8 mouse cellular contexts compared by ENCODE assay signal in the genomic region with DNA sequence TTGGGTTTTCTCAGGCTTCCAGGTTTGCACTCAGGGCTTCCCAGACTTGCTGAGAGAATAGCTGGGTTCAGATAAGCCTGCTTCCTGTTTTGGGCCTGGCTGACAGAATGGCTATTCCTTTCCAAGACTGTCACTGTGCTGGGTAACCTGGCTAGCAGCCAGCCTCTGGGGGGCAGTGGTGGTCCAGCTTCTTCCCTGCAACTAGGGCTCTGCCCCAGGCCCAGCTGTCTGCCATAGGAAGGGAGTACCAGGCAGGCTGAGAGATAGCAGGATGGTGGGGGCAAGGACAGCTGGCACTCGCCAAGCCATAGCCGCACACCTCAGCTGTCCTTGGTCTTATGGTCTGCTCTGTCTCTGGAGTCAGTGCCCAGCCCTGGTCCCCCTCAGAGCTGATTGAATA.
DNase-seq lines count a peak whose midpoint lies in the region; ATAC-seq and TF ChIP-seq lines count a peak whose summit lies in the region.

No protein-coding gene starts in this region.

- H3K9ac ChIP-seq in lung, postnatal 0 days (replicated peaks; ENCODE audit: low read depth): no peak overlapping the region
- no peak overlapping the region for H3K9ac ChIP-seq in stomach, postnatal 0 days (ENCODE audit: low read length)

- H3K4me3 ChIP-seq in lung, postnatal 0 days (ENCODE audit: low read depth, low read length): no peak overlapping the region
- H3K4me3 ChIP-seq in stomach, postnatal 0 days (ENCODE audit: low read depth, low read length): no peak overlapping the region

- WGBS in lung, postnatal 0 days: 71% methylated on average over 2 of the region's 2 CpGs
- WGBS in stomach, postnatal 0 days: 79% methylated on average over 2 of the region's 2 CpGs

- H3K9me3 ChIP-seq in lung, postnatal 0 days (ENCODE audit: low read length): no peaks in the 10 kb centered on the region
- no peaks in the 10 kb centered on the region for H3K9me3 ChIP-seq in stomach, postnatal 0 days (ENCODE audit: control insufficient read depth, low read length)

- DNase-seq in layer of hippocampus, adult 9-11 months: peak; percentile 15
- no peak for DNase-seq in layer of hippocampus, postnatal 36 days
- DNase-seq in brain, embryonic 18.5 days (ENCODE audit: low read depth, low spot score): peak; percentile 8
- peak; percentile 44 for DNase-seq in heart, adult 18-20 months
- no peak for DNase-seq in lung, postnatal 0 days (ENCODE audit: low spot score)
- DNase-seq in stomach, postnatal 0 days (ENCODE audit: low spot score): peak; percentile 17
- DNase-seq in spleen, postnatal 4 days (ENCODE audit: low spot score in 2 of 2): no peak
- no peak for DNase-seq in right cerebral cortex, adult 18-20 months

- no peaks in the 10 kb centered on the region for H3K27me3 ChIP-seq in lung, postnatal 0 days (replicated peaks; ENCODE audit: insufficient read depth, low read length)
- no peaks in the 10 kb centered on the region for H3K27me3 ChIP-seq in stomach, postnatal 0 days (ENCODE audit: control insufficient read depth, insufficient read depth, low read length)

- peak; percentile 18; the same call in 1 of the 2 replicates for TF ChIP-seq CTCF in lung, postnatal 0 days (IDR thresholded peaks at IDR 0.05)
- peak; percentile 16; the same call in 1 of the 2 replicates for TF ChIP-seq CTCF in stomach, postnatal 0 days (IDR thresholded peaks at IDR 0.05; ENCODE audit: low read depth)

- TF ChIP-seq EP300 in lung, postnatal 0 days (IDR thresholded peaks at IDR 0.05): no peak
- no peak for TF ChIP-seq EP300 in stomach, postnatal 0 days (optimal IDR thresholded peaks at IDR 0.05)

- no peak overlapping the region for H3K27ac ChIP-seq in lung, postnatal 0 days (ENCODE audit: low read length)
- H3K27ac ChIP-seq in stomach, postnatal 0 days (replicated peaks): no peak overlapping the region

- no peaks in the 10 kb centered on the region for H3K36me3 ChIP-seq in lung, postnatal 0 days (ENCODE audit: insufficient read depth, low read length)
- no peaks in the 10 kb centered on the region for H3K36me3 ChIP-seq in stomach, postnatal 0 days (ENCODE audit: control insufficient read depth, insufficient read depth, low read length)

- H3K4me1 ChIP-seq in lung, postnatal 0 days (ENCODE audit: insufficient read depth, low read depth, low read length): no peaks in the 10 kb centered on the region
- no peaks in the 10 kb centered on the region for H3K4me1 ChIP-seq in stomach, postnatal 0 days (replicated peaks; ENCODE audit: control insufficient read depth, insufficient read depth)

- no peak for ATAC-seq in lung, postnatal 0 days
- no peak for ATAC-seq in stomach, postnatal 0 days (ENCODE audit: low FRiP score, low TSS enrichment)

- H3K4me2 ChIP-seq in lung, postnatal 0 days (replicated peaks; ENCODE audit: low read depth, low read length): no peak overlapping the region
- no peak overlapping the region for H3K4me2 ChIP-seq in stomach, postnatal 0 days (replicated peaks; ENCODE audit: low read depth)

Comparison
In these comparisons a context has a peak if more than half of its experiments do, and no peak if none do; other contexts are left out.
1. DNase-seq: peak in layer of hippocampus, adult 9-11 months (single experiment), brain, embryonic 18.5 days (single experiment), heart, adult 18-20 months (2 of 2) and stomach, postnatal 0 days (single experiment); none in layer of hippocampus, postnatal 36 days (0 of 2), lung, postnatal 0 days (single experiment), spleen, postnatal 4 days (0 of 2) and right cerebral cortex, adult 18-20 months (single experiment).